Mouse (Mus musculus): Measurements from ENCODE around the gene Fshr. TPM values are rescaled to one million over a fixed set of nuclear protein-coding genes. Genes with fewer than 3 reads are reported as not detected.
"Not testable (repeated sequence)": the region's sequence is repeated elsewhere in the genome, so short reads cannot be mapped to it uniquely, and the experiment has no call there.

Fshr gene
- not detected in 2 replicates for polyA plus RNA-seq (2015; fragmentation: Nextera tagmentation; extraction: Ambion mirVana)

GRCm38 (mm10) chr17:89200575-89200974, at the start of gene Fshr:
TSS of gene Fshr (minus strand) at chr17:89200675.
- no peaks in the 10 kb centered on the region for H3K9me3 ChIP-seq
- no peak within 1 kb of the TSS for H3K4me2 ChIP-seq (replicated peaks)
- no peaks in the 10 kb centered on the region for H3K4me1 ChIP-seq (replicated peaks)
- 84% methylated on average over 6 of the region's 6 CpGs for WGBS
- ATAC-seq = no peak
- no peaks in the 10 kb centered on the region for H3K27me3 ChIP-seq (replicated peaks)
- no peaks in the 10 kb centered on the region for H3K36me3 ChIP-seq
- no peak within 1 kb of the TSS for H3K9ac ChIP-seq
- H3K4me3 ChIP-seq (replicated peaks) = no peak within 1 kb of the TSS
- no peak within 1 kb of the TSS for H3K27ac ChIP-seq

- H3K4me2 ChIP-seq (replicated peaks) = no peak overlapping the region
- no peaks in the 10 kb centered on the region for H3K27me3 ChIP-seq (replicated peaks)
- 82% methylated on average over 6 of the region's 6 CpGs for WGBS
- no peaks in the 10 kb centered on the region for H3K36me3 ChIP-seq
- no peak overlapping the region for H3K9ac ChIP-seq
- ATAC-seq = no peak
- H3K27ac ChIP-seq = no peak overlapping the region
- H3K4me3 ChIP-seq (replicated peaks) = no peak overlapping the region
- H3K4me1 ChIP-seq (replicated peaks) = no peaks in the 10 kb centered on the region
- H3K9me3 ChIP-seq = no peaks in the 10 kb centered on the region
These were observed 1.7 kb upstream of the Fshr start for GRCm38 (mm10) chr17:89202181-89202580.

GRCm38 (mm10) chr17:89173545-89173944, 26.9 kb downstream of the Fshr start:
- no peaks in the 10 kb centered on the region for H3K9me3 ChIP-seq
- no peak overlapping the region for H3K27ac ChIP-seq
- H3K9ac ChIP-seq = no peak overlapping the region
- WGBS = 76% methylated on average over 1 of the region's 1 CpGs
- ATAC-seq = no peak
- H3K4me1 ChIP-seq (replicated peaks) = no peaks in the 10 kb centered on the region
- H3K36me3 ChIP-seq = no peaks in the 10 kb centered on the region
- no peak overlapping the region for H3K4me2 ChIP-seq (replicated peaks)
- no peaks in the 10 kb centered on the region for H3K27me3 ChIP-seq (replicated peaks)
- no peak overlapping the region for H3K4me3 ChIP-seq (replicated peaks)

- Histone ChIP-seq H3K27ac (no peak overlapping the region), H3K27me3 (replicated peaks) (no peaks in the 10 kb centered on the region)
- no peak for ATAC-seq
These were observed 35.7 kb downstream of the Fshr start for GRCm38 (mm10) chr17:89164773-89165172.

GRCm38 (mm10) chr17:89162475-89162874, 38.0 kb downstream of the Fshr start:
- Histone ChIP-seq H3K9me3 (no peaks in the 10 kb centered on the region), H3K4me3 (replicated peaks) (no peak overlapping the region), H3K27ac (no peak overlapping the region), H3K9ac (no peak overlapping the region), H3K4me1 (replicated peaks) (no peaks in the 10 kb centered on the region), H3K4me2 (replicated peaks) (no peak overlapping the region), H3K36me3 (no peaks in the 10 kb centered on the region), H3K27me3 (replicated peaks) (no peaks in the 10 kb centered on the region)
- no peak for ATAC-seq
- 95% methylated on average over 3 of the region's 3 CpGs for WGBS

More at GRCm38 (mm10) chr17:89164773-89165172, 35.7 kb downstream of the Fshr start:
- Histone ChIP-seq H3K4me3 (replicated peaks) (no peak overlapping the region), H3K4me2 (replicated peaks) (no peak overlapping the region), H3K9me3 (no peaks in the 10 kb centered on the region), H3K4me1 (replicated peaks) (no peaks in the 10 kb centered on the region), H3K9ac (no peak overlapping the region), H3K36me3 (no peaks in the 10 kb centered on the region)

GRCm38 (mm10) chr17:89159343-89159742, 41.1 kb downstream of the Fshr start:
- H3K4me2 ChIP-seq (replicated peaks); H3K4me3 ChIP-seq (replicated peaks); H3K9ac ChIP-seq; H3K27me3 ChIP-seq (replicated peaks); H3K36me3 ChIP-seq; H3K27ac ChIP-seq; ATAC-seq; H3K9me3 ChIP-seq; H3K4me1 ChIP-seq (replicated peaks): not testable (repeated sequence)
- WGBS = 80% methylated on average over 3 of the region's 3 CpGs

- Histone ChIP-seq H3K4me2 (replicated peaks) (no peak overlapping the region), H3K4me3 (replicated peaks) (no peak overlapping the region)
These were observed 55.7 kb downstream of the Fshr start for GRCm38 (mm10) chr17:89144806-89145205.

GRCm38 (mm10) chr17:89120023-89120422, 80.5 kb downstream of the Fshr start:
- no peak overlapping the region for H3K9ac ChIP-seq
- no peaks in the 10 kb centered on the region for H3K4me1 ChIP-seq (replicated peaks)
- no peak overlapping the region for H3K4me2 ChIP-seq (replicated peaks)
- H3K27ac ChIP-seq = no peak overlapping the region
- H3K36me3 ChIP-seq = no peaks in the 10 kb centered on the region
- ATAC-seq = peak; percentile 90
- H3K27me3 ChIP-seq (replicated peaks) = no peaks in the 10 kb centered on the region
- no peak overlapping the region for H3K4me3 ChIP-seq (replicated peaks)
- H3K9me3 ChIP-seq = no peaks in the 10 kb centered on the region
- 56% methylated on average over 2 of the region's 2 CpGs for WGBS

More at GRCm38 (mm10) chr17:89144806-89145205, 55.7 kb downstream of the Fshr start:
- Histone ChIP-seq H3K9me3 (no peaks in the 10 kb centered on the region), H3K4me1 (replicated peaks) (no peaks in the 10 kb centered on the region), H3K9ac (no peak overlapping the region), H3K27ac (no peak overlapping the region), H3K36me3 (no peaks in the 10 kb centered on the region), H3K27me3 (replicated peaks) (no peaks in the 10 kb centered on the region)
- no peak for ATAC-seq
- 82% methylated on average over 6 of the region's 6 CpGs for WGBS

- no peaks in the 10 kb centered on the region for H3K27me3 ChIP-seq (replicated peaks)
- H3K4me3 ChIP-seq (replicated peaks) = no peak overlapping the region
- ATAC-seq = no peak
These were observed 81.2 kb downstream of the Fshr start for GRCm38 (mm10) chr17:89119250-89119649.

GRCm38 (mm10) chr17:89113944-89114343, 86.5 kb downstream of the Fshr start:
- Histone ChIP-seq H3K4me1 (replicated peaks) (no peaks in the 10 kb centered on the region), H3K27me3 (replicated peaks) (no peaks in the 10 kb centered on the region)

More at GRCm38 (mm10) chr17:89119250-89119649, 81.2 kb downstream of the Fshr start:
- no peak overlapping the region for H3K27ac ChIP-seq
- no peak overlapping the region for H3K4me2 ChIP-seq (replicated peaks)
- whole genome bisulfite sequencing = 82% methylated on average over 2 of the region's 2 CpGs
- no peak overlapping the region for H3K9ac ChIP-seq
- no peaks in the 10 kb centered on the region for H3K4me1 ChIP-seq (replicated peaks)
- H3K36me3 ChIP-seq = no peaks in the 10 kb centered on the region
- H3K9me3 ChIP-seq = no peaks in the 10 kb centered on the region

GRCm38 (mm10) chr17:89100719-89101350, 99.6 kb downstream of the Fshr start:
- 73% methylated on average over 5 of the region's 5 CpGs for whole genome bisulfite sequencing
- no peaks in the 10 kb centered on the region for H3K9me3 ChIP-seq
- no peaks in the 10 kb centered on the region for H3K27me3 ChIP-seq (replicated peaks)
- H3K4me1 ChIP-seq (replicated peaks) = no peaks in the 10 kb centered on the region
- H3K4me2 ChIP-seq (replicated peaks) = no peak overlapping the region
- no peak overlapping the region for H3K4me3 ChIP-seq (replicated peaks)
- no peak for ATAC-seq
- no peak overlapping the region for H3K9ac ChIP-seq
- no peaks in the 10 kb centered on the region for H3K36me3 ChIP-seq
- H3K27ac ChIP-seq = no peak overlapping the region

More at GRCm38 (mm10) chr17:89113944-89114343, 86.5 kb downstream of the Fshr start:
- Histone ChIP-seq H3K36me3 (no peaks in the 10 kb centered on the region), H3K4me2 (replicated peaks) (no peak overlapping the region), H3K4me3 (replicated peaks) (no peak overlapping the region), H3K9ac (no peak overlapping the region), H3K27ac (no peak overlapping the region), H3K9me3 (no peaks in the 10 kb centered on the region)
- ATAC-seq = no peak

GRCm38 (mm10) chr17:89099733-89100132, 100.7 kb downstream of the Fshr start:
- not testable (repeated sequence) for H3K9ac ChIP-seq; ATAC-seq; H3K4me2 ChIP-seq (replicated peaks); H3K9me3 ChIP-seq; H3K27ac ChIP-seq; H3K4me1 ChIP-seq (replicated peaks); H3K4me3 ChIP-seq (replicated peaks); H3K36me3 ChIP-seq; H3K27me3 ChIP-seq (replicated peaks)
- whole genome bisulfite sequencing = 81% methylated on average over 1 of the region's 1 CpGs

GRCm38 (mm10) chr17:89089692-89090475, 110.6 kb downstream of the Fshr start:
- no peak overlapping the region for H3K27ac ChIP-seq
- H3K4me3 ChIP-seq (replicated peaks) = no peak overlapping the region
- no peak overlapping the region for H3K4me2 ChIP-seq (replicated peaks)
- ATAC-seq = no peak
- H3K9ac ChIP-seq = no peak overlapping the region
- no peaks in the 10 kb centered on the region for H3K36me3 ChIP-seq
- H3K4me1 ChIP-seq (replicated peaks) = no peaks in the 10 kb centered on the region
- no peaks in the 10 kb centered on the region for H3K27me3 ChIP-seq (replicated peaks)
- WGBS = 83% methylated on average over 5 of the region's 5 CpGs
- H3K9me3 ChIP-seq = no peaks in the 10 kb centered on the region

Measured in intestine, embryonic 15.5 days (tissue).